Mouse (Mus musculus) frontal cortex, adult (tissue): ENCODE measurements around the gene Dnajc30.
A peak's percentile ranks its signal among the peaks of the same experiment; 100 is the strongest.
"Not testable (repeated sequence)": the region's sequence is repeated elsewhere in the genome, so short reads cannot be mapped to it uniquely, and the experiment has no call there.

Experiments
- ATAC-seq: cut with Nextera tagmentation; 2 replicates; pipeline ENCODE4 v1.9.2; 2017; ENCODE audit warnings: mild to moderate bottlenecking, moderate library complexity, mixed read lengths; ENCODE audit not compliant: low TSS enrichment

Gene Dnajc30

GRCm38 (mm10) chr5:135063629-135064381 is at the start of gene Dnajc30:
Dnajc30 (plus strand) TSS chr5:135064202.
- peak; percentile 97 for ATAC-seq

DNA sequence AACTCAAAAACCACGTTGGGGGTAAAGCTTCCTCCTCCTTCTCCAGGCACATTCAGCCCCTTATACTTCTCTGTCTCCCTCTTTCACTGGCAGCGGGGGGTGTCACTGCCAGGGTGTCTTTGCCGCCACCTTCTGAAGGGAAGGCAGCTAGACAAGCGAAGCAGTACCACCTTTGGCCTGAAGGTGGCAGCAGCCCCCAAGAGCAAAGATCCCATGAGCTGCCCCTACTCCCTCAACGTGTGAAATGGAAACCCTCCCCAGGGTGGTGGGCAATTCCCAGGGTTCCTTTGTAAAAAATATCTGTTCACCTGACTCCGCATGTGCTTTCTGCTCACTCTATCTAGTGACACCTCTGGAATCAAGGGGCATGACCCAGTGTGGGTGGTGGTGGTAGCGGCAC is 48.5 kb upstream of the Dnajc30 start:
- peak; percentile 55 for ATAC-seq

- no peak for ATAC-seq
These were observed 47.7 kb upstream of the Dnajc30 start for GRCm38 (mm10) chr5:135016224-135016759.

- ATAC-seq = no peak
These were observed 42.2 kb upstream of the Dnajc30 start for GRCm38 (mm10) chr5:135021814-135022213.

DNA sequence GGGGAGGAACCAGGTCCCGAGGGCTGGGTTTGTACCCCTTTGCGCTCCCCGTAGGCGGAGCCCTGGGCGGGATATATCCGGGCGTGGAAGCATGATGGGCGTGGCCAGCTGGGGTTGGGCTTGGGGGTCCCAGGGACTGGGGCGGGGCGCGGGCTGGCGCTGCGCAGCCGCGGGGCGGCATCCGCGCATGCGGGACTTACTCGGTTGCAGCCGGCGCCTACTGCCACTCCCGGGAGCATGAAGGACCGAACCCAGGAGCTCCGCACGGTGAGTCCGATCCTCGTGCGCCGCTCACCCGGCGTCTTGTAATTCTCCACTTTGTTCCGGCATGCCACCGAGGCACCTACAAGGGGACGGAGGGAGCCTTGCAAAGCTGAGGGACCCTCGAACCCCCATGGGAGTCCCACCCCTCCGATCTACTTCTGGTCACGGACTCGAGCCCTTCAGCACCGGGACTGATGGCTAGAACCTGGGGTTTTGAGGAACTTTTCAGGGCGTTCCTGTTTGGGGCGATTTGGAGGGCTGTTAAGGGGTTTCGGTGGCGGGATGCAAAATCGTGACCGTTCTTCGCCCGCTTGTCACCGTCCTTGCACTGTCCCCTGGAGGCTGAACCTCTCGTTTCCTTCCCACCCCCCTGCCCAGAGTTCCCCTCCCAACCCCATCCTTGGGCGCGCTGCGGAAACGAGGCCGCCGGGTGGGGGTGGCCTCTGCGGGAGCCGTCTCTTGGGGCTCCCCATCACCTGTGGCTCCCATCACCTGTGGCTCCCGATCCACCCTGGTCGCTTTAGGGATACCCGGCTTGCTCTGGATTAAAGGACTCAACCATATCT is 40.4 kb upstream of the Dnajc30 start, which contains the start of gene Stx1a:
Stx1a (plus strand) TSS at position 139 of the 830 bp plus-strand sequence.
- peak; percentile 79 for ATAC-seq

DNA sequence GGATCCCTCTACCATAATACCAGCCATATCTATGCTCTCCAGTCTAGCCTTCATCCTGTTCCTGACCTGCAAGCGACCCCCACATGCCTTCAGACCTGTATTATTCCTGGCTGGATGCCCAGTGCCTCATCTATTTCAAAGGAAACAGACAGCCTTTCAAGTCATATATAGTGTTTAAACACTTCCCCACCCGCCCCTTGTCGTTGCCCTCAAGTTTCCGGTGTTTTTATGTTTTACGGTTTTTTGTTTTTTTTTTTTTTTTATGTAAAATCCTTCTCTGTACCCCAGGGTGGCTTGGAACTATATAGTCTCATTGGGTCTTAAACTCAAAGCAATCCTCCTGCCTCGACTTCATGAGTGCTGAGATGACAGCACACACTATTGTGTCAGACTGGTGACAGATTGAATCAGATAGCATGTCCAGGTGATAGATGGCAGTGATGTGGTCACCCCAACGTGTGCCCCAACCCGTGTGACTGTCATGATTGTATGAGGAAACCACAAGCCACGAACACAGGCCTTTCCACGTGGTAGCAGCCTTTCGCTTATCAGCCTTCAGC is 39.3 kb upstream of the Dnajc30 start:
- no peak for ATAC-seq

GRCm38 (mm10) chr5:135025899-135026298 is 38.1 kb upstream of the Dnajc30 start:
- ATAC-seq = peak; percentile 69

DNA sequence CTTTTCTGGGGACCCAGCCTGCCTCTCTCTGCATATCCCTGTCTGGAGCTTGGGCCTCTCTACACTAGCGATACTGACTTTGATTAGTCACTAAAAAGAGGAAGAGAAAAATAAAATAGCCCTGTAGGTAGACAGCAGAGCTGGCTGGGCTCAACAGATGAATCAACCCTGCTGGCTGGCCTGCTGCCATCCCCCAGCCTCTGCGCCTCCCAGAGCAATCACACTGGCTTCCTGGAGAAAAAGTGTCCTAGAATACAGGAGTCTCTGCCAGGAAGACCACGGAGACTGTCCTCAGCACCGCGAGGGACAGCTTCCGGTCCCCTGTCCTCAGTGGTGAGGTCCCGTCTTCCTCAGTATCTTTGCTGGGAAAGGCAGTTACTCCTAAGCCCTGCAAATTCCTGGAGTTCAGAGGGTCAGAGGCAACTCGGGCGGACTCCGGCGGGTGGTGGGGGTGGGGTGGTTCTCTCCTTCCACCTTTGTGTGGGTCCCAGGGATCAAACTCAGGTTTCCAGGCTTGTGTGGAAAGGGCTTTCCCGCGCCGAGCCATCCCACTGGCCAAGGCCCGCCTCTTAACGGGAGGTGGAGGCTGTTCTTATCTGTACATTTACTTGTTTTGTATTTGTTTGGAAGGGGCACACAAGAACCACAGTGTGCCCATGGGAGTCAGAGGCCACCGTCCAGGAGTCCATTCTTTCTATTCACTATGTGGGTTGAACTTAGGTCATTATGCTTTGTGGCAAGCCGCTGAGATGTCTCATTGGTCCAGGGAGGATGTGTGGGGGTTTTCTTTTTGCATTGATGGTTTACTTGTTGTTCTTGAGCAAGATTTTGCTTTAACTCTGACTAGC is 34.8 kb upstream of the Dnajc30 start:
- peak; percentile 70 for ATAC-seq

GRCm38 (mm10) chr5:135032581-135032980 is 31.4 kb upstream of the Dnajc30 start:
- no peak for ATAC-seq

GRCm38 (mm10) chr5:135034593-135034992 is 29.4 kb upstream of the Dnajc30 start:
- no peak for ATAC-seq

DNA sequence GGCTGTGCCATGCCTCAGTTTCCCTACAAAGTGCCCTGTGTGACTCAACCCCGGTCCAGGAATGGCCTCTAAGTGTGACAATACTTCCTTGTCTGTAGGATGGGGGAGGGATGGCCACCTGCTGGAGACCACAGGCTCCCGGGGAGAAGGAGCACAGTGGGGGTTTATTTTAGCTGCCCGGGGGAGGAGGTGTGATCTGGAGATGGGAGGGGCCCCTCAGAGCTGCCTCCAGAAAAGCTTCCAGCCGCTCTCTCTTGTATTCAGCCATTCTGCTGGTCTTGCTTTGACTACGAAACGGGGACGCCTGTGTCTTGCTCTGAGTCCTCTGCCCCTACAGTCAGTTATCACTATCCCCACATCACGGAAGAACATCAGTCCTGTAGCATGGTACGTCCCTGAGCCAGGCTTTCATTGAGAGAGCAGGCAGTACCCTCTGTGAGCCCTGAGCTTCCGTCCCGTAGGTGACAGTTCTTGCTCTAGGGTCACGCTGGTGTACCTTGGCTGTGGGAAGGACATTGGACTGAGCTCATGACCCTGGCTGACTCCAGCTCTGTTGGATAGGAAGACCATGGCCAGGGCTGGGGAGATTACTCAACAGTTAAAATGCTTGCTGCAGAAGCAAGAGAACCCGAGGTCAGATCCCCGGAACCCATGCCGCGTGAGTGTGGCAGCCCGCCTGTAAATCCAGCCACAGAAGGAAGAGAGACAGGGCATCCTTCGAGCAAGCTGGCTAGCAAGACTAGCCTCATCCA is 28.2 kb upstream of the Dnajc30 start:
- ATAC-seq = peak; percentile 66

GRCm38 (mm10) chr5:135037946-135038345 is 26.1 kb upstream of the Dnajc30 start:
- no peak for ATAC-seq

DNA sequence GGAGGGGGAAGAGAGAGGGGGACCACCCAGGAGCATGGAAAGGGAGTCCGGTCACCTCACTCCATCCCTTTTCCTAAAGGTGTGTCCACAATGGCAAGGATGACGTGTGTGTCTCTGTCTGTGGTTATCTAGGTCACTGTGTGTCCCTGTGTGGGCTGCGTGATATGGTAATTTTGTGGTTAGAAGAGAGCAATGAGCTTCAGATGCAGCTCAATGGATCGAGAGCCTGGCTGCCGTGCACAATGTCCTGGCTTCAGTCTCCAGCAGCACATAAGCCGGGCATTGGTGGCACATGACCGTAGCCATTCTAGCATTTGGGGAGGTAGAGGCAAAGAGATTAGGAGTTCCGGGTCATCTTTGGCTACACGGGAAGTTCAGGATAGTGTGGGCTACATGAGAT is 24.5 kb upstream of the Dnajc30 start:
- peak; percentile 28 for ATAC-seq

DNA sequence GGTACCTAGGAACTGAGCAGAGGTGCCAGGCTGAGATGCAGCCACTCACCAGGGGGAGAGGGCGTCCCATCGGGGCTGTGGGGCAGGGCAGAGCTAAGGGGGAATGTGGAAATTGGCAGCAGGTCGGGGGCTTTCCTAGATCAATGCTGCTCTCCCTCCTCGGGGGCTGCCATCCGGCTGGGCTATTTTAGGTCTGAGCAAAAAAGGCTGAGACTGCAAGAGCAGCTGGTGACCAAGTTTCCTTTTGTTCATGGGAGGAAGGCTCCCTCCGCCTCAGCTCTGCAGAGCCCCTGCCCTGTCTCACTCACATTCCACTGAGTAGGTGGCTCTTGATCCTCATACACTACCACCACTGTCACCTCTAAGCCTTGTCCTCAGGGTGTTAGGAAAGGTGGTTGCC is 23.9 kb upstream of the Dnajc30 start:
- peak; percentile 36 for ATAC-seq

DNA sequence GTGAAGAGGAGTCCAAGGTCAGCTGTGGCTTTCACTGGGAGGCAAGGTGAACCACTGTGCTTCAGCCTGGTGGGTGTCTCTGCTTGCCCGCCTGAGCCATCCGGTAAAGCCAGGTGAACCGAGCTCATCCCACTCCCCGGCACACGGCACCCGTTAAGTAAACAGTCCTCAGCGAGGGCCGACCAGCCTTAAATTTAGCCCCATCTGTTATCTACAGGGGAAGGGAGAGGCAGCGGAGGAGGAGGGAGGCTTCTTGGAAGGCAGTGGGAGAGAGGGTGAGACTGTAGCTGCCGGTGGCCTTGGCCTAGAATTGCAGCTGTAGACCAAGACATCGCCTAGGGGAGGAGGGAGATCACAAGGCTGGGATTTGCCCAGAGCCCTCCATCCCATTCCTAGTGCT is 23.2 kb upstream of the Dnajc30 start:
- peak; percentile 42 for ATAC-seq

DNA sequence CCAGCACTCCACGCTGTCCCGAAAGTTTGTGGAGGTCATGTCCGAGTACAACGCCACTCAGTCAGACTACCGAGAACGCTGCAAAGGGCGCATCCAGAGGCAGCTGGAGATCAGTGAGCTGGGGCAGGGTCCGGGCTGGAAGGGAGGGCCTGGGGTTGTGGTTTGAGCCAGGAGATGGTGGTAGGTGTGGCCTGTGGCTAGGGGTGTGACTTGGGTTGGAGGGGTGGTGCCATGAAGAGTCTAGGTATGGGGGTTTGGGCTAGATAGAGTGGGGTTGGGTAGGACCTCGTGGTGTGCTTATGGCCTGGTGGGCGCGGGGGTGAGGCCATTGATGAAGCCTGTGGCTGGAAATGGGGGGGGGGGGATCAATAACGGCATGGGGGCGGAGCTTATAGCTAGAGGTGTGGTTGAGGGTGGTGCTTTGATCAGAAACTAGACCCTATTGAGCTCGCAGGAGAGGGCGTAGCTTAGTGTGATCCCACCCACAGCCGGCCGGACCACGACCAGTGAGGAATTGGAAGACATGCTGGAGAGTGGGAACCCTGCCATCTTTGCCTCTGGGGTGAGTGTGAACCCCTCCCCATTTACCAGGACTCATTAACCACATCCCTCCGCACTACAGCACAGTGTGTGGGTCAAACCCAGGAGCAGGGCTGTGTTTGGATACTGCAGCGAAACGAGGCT is 21.8 kb upstream of the Dnajc30 start:
- ATAC-seq = no peak

DNA sequence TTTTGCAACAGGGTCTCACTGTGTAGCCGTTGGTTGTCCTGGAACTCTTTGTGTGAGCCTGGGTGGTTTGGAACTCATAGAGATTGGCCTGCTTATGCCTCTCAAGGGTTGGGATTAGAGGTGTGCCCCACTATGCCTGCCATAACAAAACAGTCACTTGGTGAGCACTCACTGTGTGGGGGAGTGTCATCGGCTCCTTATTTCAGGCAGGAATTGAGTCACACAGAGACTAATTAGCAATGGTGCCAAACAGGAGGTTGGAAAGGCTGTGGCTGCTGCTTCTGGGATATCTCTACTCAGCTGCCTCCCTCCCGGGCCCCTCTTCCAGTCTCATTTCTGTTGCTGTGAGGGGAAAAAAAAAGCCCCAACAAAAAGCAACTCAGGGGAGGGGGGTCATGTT is 19.4 kb upstream of the Dnajc30 start:
- peak; percentile 60; the same call in 1 of the 2 replicates for ATAC-seq

DNA sequence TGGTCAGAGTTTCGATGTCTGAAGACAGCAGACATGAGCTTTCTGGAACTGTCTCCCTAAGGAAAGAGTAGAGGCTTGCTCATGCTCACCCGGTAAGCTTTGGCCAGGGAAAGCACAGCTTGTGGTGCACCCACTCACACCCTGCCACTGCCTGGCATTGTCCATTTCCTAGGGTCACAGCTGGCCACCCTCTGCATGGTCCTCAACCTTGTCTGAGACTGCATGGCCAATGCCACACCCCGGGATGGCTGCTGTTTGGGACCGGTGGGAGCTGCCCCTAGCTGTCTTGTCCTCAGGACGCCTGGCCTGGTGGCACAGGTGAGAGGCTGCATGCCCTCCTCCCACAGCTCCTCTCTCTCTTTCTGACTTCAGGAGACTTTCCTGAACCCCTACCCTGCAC is 15.5 kb upstream of the Dnajc30 start:
- ATAC-seq = no peak

DNA sequence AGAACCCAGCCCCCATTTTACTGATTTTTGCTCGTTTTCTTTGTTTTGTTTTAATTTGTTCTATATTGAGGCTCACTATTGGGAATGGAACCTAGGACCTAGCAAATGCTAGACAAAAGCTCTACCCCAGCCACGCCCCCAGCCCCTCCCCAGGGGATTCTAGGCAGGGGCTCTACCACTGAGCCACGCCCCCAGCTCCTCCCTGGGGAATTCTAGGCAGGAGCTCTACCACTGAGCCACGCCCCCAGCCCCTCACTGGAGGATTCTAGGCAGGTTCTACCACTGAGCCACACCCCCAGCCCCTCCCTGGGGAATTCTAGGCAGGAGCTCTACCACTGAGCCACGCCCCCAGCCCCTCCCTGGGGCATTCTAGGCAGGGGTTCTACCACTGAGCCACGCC is 14.7 kb upstream of the Dnajc30 start:
- ATAC-seq = not testable (repeated sequence)

- ATAC-seq = no peak
These were observed 10.6 kb upstream of the Dnajc30 start for GRCm38 (mm10) chr5:135053356-135053755.
